Mouse (Mus musculus) lung, embryonic 14.5 days (tissue): Measurements from ENCODE around the gene Olfr237-ps1. TPM values are rescaled to one million over a fixed set of nuclear protein-coding genes. Genes with fewer than 3 reads are reported as not detected.
"Not testable (repeated sequence)": the region's sequence is repeated elsewhere in the genome, so short reads cannot be mapped to it uniquely, and the experiment has no call there.

ENCODE experiments used
- ATAC-seq: fragments of 200-750 bp; cut with Nextera tagmentation; 2 replicates; pipeline ENCODE4 v1.8.0; 2017; ENCODE audit warnings: mild to moderate bottlenecking, moderate TSS enrichment, moderate library complexity; ENCODE audit not compliant: insufficient read depth
- DNase-seq: peaks from one replicate; pipeline ENCODE4 v3.0.0-alpha.2; 2015
- H3K27ac ChIP-seq: fragments of 300-500 bp; sonication (generic); 2 replicates; pipeline ENCODE4 v1.5.1; 2014; ENCODE audit warnings: low read depth, mild to moderate bottlenecking, moderate library complexity
- H3K27me3 ChIP-seq: fragments of 300-500 bp; sonication (generic); 2 replicates; pipeline ENCODE4 v1.6.1; 2014; ENCODE audit warnings: low read length, control low read depth; ENCODE audit not compliant: insufficient read depth
- H3K36me3 ChIP-seq: fragments of 300-500 bp; sonication (generic); 2 replicates; pipeline ENCODE4 v1.6.1; 2014; ENCODE audit warnings: control low read depth; ENCODE audit not compliant: insufficient read depth
- H3K4me1 ChIP-seq: fragments of 300-500 bp; sonication (generic); 2 replicates; pipeline ENCODE4 v1.6.1; 2014; ENCODE audit warnings: antibody characterized with exemption, control low read depth; ENCODE audit not compliant: insufficient read depth
- H3K4me2 ChIP-seq: fragments of 300-500 bp; sonication (generic); 2 replicates; pipeline ENCODE4 v1.6.1; 2014; ENCODE audit warnings: mild to moderate bottlenecking
- H3K4me3 ChIP-seq: fragments of 300-500 bp; sonication (generic); 2 replicates; pipeline ENCODE4 v1.5.1; 2014; ENCODE audit warnings: low read depth, low read length
- H3K9ac ChIP-seq: fragments of 300-500 bp; sonication (generic); 2 replicates; pipeline ENCODE4 v1.6.1; 2014
- H3K9me3 ChIP-seq: fragments of 300-500 bp; sonication (generic); 2 replicates; pipeline ENCODE4 v1.6.1; 2016; ENCODE audit warnings: low read depth, low read length, control low read depth
- CTCF ChIP-seq: IDR thresholded peaks from 2 replicates; pipeline ENCODE4 v1.5.1; 2016; ENCODE audit warnings: antibody characterized with exemption, low read depth
- WGBS: fragments of 180-500 bp; shearing (Covaris S2); extraction: QIAGEN DNeasy Blood & Tissue Kit; methylation state at CpG from one replicate; pipeline ENCODE4 v1.1.7; 2014; 5-methylcytosine and 5-hydroxymethylcytosine counted together
- polyA plus RNA-seq: library from polyadenylated mRNA; unstranded; fragments of >200 nt; fragmentation: Nextera tagmentation; extraction: Ambion mirVana; gene quantifications from 2 replicates; pipeline ENCODE4 v1.2.1, GENCODE M21; 2014

The Olfr237-ps1 gene
- polyA plus RNA-seq: not detected in 2 replicates

GRCm38 (mm10) chr6:43146267-43146666 is at the start of gene Olfr237-ps1:
Gene Olfr237-ps1, plus strand, starts transcription at chr6:43146567.
- H3K9ac ChIP-seq, H3K4me1 ChIP-seq, H3K36me3 ChIP-seq, H3K27me3 ChIP-seq, DNase-seq, H3K9me3 ChIP-seq, ATAC-seq, H3K27ac ChIP-seq, H3K4me2 ChIP-seq, H3K4me3 ChIP-seq: not testable (repeated sequence)
- 86% methylated on average over 2 of the region's 2 CpGs for WGBS

- not testable (repeated sequence) for H3K9ac ChIP-seq, DNase-seq, H3K4me3 ChIP-seq, H3K27ac ChIP-seq, H3K36me3 ChIP-seq, H3K9me3 ChIP-seq, H3K4me1 ChIP-seq, ATAC-seq, H3K27me3 ChIP-seq, H3K4me2 ChIP-seq
- 78% methylated on average over 1 of the region's 1 CpGs for WGBS
Observed at GRCm38 (mm10) chr6:43106069-43106468, 40.3 kb upstream of the Olfr237-ps1 start, which contains the start of gene Olfr441. Gene Olfr441, plus strand, starts transcription at chr6:43106369.

GRCm38 (mm10) chr6:43159502-43159901 is 13.1 kb downstream of the Olfr237-ps1 start:
- H3K36me3 ChIP-seq: no peaks in the 10 kb centered on the region
- no peak overlapping the region for H3K9ac ChIP-seq
- no peaks in the 10 kb centered on the region for H3K27me3 ChIP-seq
- no peaks in the 10 kb centered on the region for H3K9me3 ChIP-seq
- no peak for DNase-seq
- H3K27ac ChIP-seq: no peak overlapping the region
- no peak overlapping the region for H3K4me3 ChIP-seq
- no peak for TF ChIP-seq CTCF
- no peak overlapping the region for H3K4me2 ChIP-seq
- ATAC-seq: no peak
- WGBS: 56% methylated on average over 1 of the region's 1 CpGs
- H3K4me1 ChIP-seq: no peaks in the 10 kb centered on the region

- TF ChIP-seq CTCF: no peak
- no peak within 1 kb of the TSS for H3K9ac ChIP-seq
- no peaks in the 10 kb centered on the region for H3K27me3 ChIP-seq
- H3K9me3 ChIP-seq: no peaks in the 10 kb centered on the region
- ATAC-seq (no peak), DNase-seq (no peak)
- no peaks in the 10 kb centered on the region for H3K4me1 ChIP-seq
- 64% methylated on average over 3 of the region's 3 CpGs for WGBS
- no peak within 1 kb of the TSS for H3K4me2 ChIP-seq
- no peak within 1 kb of the TSS for H3K27ac ChIP-seq
- H3K36me3 ChIP-seq: no peaks in the 10 kb centered on the region
- H3K4me3 ChIP-seq: no peak within 1 kb of the TSS
Observed at GRCm38 (mm10) chr6:43162982-43163381, 16.6 kb downstream of the Olfr237-ps1 start, which contains the start of gene Olfr437. Gene Olfr437, plus strand, starts transcription at chr6:43163282.

- Histone ChIP-seq H3K4me2 (no peak overlapping the region), H3K9me3 (no peaks in the 10 kb centered on the region), H3K36me3 (no peaks in the 10 kb centered on the region), H3K9ac (no peak overlapping the region), H3K4me3 (no peak overlapping the region), H3K27ac (no peak overlapping the region), H3K4me1 (no peaks in the 10 kb centered on the region), H3K27me3 (no peaks in the 10 kb centered on the region)
- WGBS: 96% methylated on average over 4 of the region's 4 CpGs
- DNase-seq (no peak), ATAC-seq (no peak)
- TF ChIP-seq CTCF: no peak
Observed at GRCm38 (mm10) chr6:43167246-43167645, 20.9 kb downstream of the Olfr237-ps1 start.

GRCm38 (mm10) chr6:43171840-43172239 is 25.5 kb downstream of the Olfr237-ps1 start, which contains the start of gene Olfr13:
Gene Olfr13, plus strand, starts transcription at chr6:43172140.
- ATAC-seq (no peak), DNase-seq (no peak)
- Histone ChIP-seq H3K36me3 (no peaks in the 10 kb centered on the region), H3K9me3 (no peaks in the 10 kb centered on the region), H3K4me2 (no peak within 1 kb of the TSS), H3K27me3 (no peaks in the 10 kb centered on the region), H3K4me3 (no peak within 1 kb of the TSS), H3K27ac (no peak within 1 kb of the TSS), H3K9ac (no peak within 1 kb of the TSS), H3K4me1 (no peaks in the 10 kb centered on the region)
- TF ChIP-seq CTCF: no peak
- WGBS: 51% methylated on average over 4 of the region's 4 CpGs

GRCm38 (mm10) chr6:43178129-43178528 is 31.8 kb downstream of the Olfr237-ps1 start:
- Histone ChIP-seq H3K36me3 (no peaks in the 10 kb centered on the region), H3K4me2 (no peak overlapping the region), H3K27ac (no peak overlapping the region), H3K4me3 (no peak overlapping the region), H3K27me3 (no peaks in the 10 kb centered on the region), H3K4me1 (no peaks in the 10 kb centered on the region), H3K9me3 (no peaks in the 10 kb centered on the region), H3K9ac (no peak overlapping the region)
- no peak for TF ChIP-seq CTCF
- peak; percentile 41; the same call in 1 of the 2 replicates for ATAC-seq
- DNase-seq: no peak
- 48% methylated on average over 1 of the region's 1 CpGs for WGBS
